ENCODE assay signal across 33 mouse cellular contexts in genomic region chr7:30968611-30969010, GRCm38 (mm10). TPM values are rescaled to one million over a fixed set of nuclear protein-coding genes. Genes with fewer than 3 reads are reported as not detected.
DNase-seq lines count a peak whose midpoint lies in the region; TF ChIP-seq lines count a peak whose summit lies in the region.
"Had no signal": no experiment of that assay in that cellular context is flagged by ENCODE, and none has a peak within 500 bp of the region (broad histone marks: within the 10 kb centered on the region; RNA-seq: fewer than 3 reads in every experiment).

No protein-coding gene starts in this region.

- H3K36me3 ChIP-seq in testis, adult 2 months (ENCODE audit: control insufficient read depth, insufficient read depth, low read length) = no peaks in the 10 kb centered on the region
- H3K36me3 ChIP-seq: embryonic facial prominence, embryonic 13.5 days; forebrain, embryonic 12.5 days; heart, embryonic 15.5 days; liver, embryonic 12.5 days; midbrain, embryonic 12.5 days had no signal

- peaks cover 15% of the 10 kb centered on the region for H3K4me1 ChIP-seq in testis, adult 2 months (ENCODE audit: control insufficient read depth, insufficient read depth, low read length)

- no peak for TF ChIP-seq CTCF in left cerebral cortex, adult 2 months (IDR thresholded peaks at IDR 0.05)
- TF ChIP-seq CTCF in testis, adult 2 months (IDR thresholded peaks at IDR 0.05; ENCODE audit: control insufficient read depth, insufficient read depth, insufficient replicate concordance, low read depth, low read length) = no peak

- no peak for DNase-seq in left cerebral cortex, adult 2 months (ENCODE audit: extremely low spot score in 1 of 2, low spot score in 2 of 2)
- no peak for DNase-seq in left cerebral cortex, postnatal 4 days
- DNase-seq in adrenal gland, adult 2 months = peak; percentile 89
- peak; percentile 65 for DNase-seq in adrenal gland, adult 8-10 months
- DNase-seq in lung, postnatal 25 days (ENCODE audit: low spot score) = no peak
- DNase-seq in cerebellum, postnatal 4 days (ENCODE audit: low spot score in 2 of 2) = no peak
- DNase-seq: cerebellum, adult 18-20 months; cerebellum, postnatal 14 days; embryo, embryonic 11 days; gastrocnemius, postnatal 36 days; kidney, adult 11 months; kidney, postnatal 4 days; lung, adult 18-20 months; lung, postnatal 10 days; right cerebral cortex, postnatal 4 days had no signal

- TF ChIP-seq POLR2A in testis, adult 2 months (IDR thresholded peaks at IDR 0.05; ENCODE audit: control insufficient read depth, low read depth, low read length) = 0 out of 2 replicates have a peak, but pooled peaks have one; percentile 20

- peak overlapping the region; percentile 55; the same call in 1 of the 2 replicates for H3K27ac ChIP-seq in left cerebral cortex, adult 2 months
- peak overlapping the region; percentile 70 for H3K27ac ChIP-seq in testis, adult 2 months (ENCODE audit: control insufficient read depth, insufficient read depth, low read depth, low read length)
- H3K27ac ChIP-seq: embryonic facial prominence, embryonic 13.5 days; forebrain, embryonic 12.5 days; heart, embryonic 15.5 days; hindbrain, embryonic 10.5 days; limb, embryonic 10.5 days; liver, embryonic 12.5 days; midbrain, embryonic 12.5 days had no signal

- intact Hi-C loops in left cerebral cortex, adult 2 months (cut with DNase I) = loop anchor here (5.0 kb wide), 1 partner anchor 64 kb away; no protein-coding TSS in a partner anchor
- intact Hi-C loops in left cerebral cortex, postnatal 4 days (cut with DNase I) = no loop called here

- H3K27me3 ChIP-seq in testis, adult 2 months (ENCODE audit: control insufficient read depth, insufficient read depth, low read length) = no peaks in the 10 kb centered on the region

- H3K4me3 ChIP-seq in left cerebral cortex, adult 2 months = no peak overlapping the region
- no peak overlapping the region for H3K4me3 ChIP-seq in testis, adult 2 months (ENCODE audit: control insufficient read depth, low read depth, low read length)
- H3K4me3 ChIP-seq: embryonic facial prominence, embryonic 13.5 days; erythroblast, embryonic 14.5 days; forebrain, embryonic 12.5 days; heart, embryonic 15.5 days; hindbrain, embryonic 10.5 days; limb, embryonic 10.5 days; liver, embryonic 12.5 days; midbrain, embryonic 12.5 days had no signal

RNA-seq across cellular contexts. Expression of gene Lsr, which starts 4.7 kb away (rescaled TPM):
- total RNA-seq in left cerebral cortex, adult 2 months (2021) = 10 to 100 TPM; 10.1 to 10.2 TPM
- 10 to 100 TPM; 12.5 to 12.8 TPM for total RNA-seq in left cerebral cortex, postnatal 4 days (2021)
- total RNA-seq in adrenal gland, adult 2 months (2021) = 10 to 100 TPM in 1 of 2 experiments, 1 to 10 TPM in 1; 9.2 to 13.7 TPM
- 17.5 and 24.0 TPM in 2 replicates for polyA plus RNA-seq in adrenal gland, adult 2 months (2012; rRNA removed)
- 10 to 100 TPM in 2 of 4 experiments, 1 to 10 TPM in 2; 4.1 to 36.6 (median 13.7) TPM for total RNA-seq in adrenal gland, adult 8-10 months (2022)
- polyA plus RNA-seq in testis, adult 2 months (2012; rRNA removed) = 24.4 and 30.2 TPM in 2 replicates
- total RNA-seq: MEL had no signal

RNA-seq across cellular contexts. Expression of gene Fam187b, which starts 5.0 kb away (rescaled TPM):
- total RNA-seq in left cerebral cortex, adult 2 months (2021) = under 1 TPM; 0.23 to 0.38 TPM
- total RNA-seq in left cerebral cortex, postnatal 4 days (2021) = under 1 TPM in 1 of 2 experiments, not detected in 1; 0.42 TPM
- total RNA-seq in adrenal gland, adult 2 months (2021) = under 1 TPM; 0.37 to 0.59 TPM
- 0.18 and 0.38 TPM in 2 replicates for polyA plus RNA-seq in adrenal gland, adult 2 months (2012; rRNA removed)
- total RNA-seq in adrenal gland, adult 8-10 months (2022) = 1 to 10 TPM in 2 of 4 experiments, under 1 TPM in 2; 0.38 to 2.2 (median 0.84) TPM
- polyA plus RNA-seq in testis, adult 2 months (2012; rRNA removed) = 524 and 525 TPM in 2 replicates
- total RNA-seq: gastrocnemius, postnatal 36 days; MEL; monocyte, adult 5-6 weeks had no signal
- polyA plus RNA-seq: C2C12; erythroblast, embryonic 14.5 days had no signal

RNA-seq across cellular contexts. Expression of gene Usf2, which starts 12.0 kb away (rescaled TPM):
- 100 to 1,000 TPM; 131 to 134 TPM for total RNA-seq in left cerebral cortex, adult 2 months (2021)
- 100 to 1,000 TPM in 1 of 2 experiments, 10 to 100 TPM in 1; 92.8 to 105 TPM for total RNA-seq in left cerebral cortex, postnatal 4 days (2021)
- 100 to 1,000 TPM; 146 to 166 TPM for total RNA-seq in adrenal gland, adult 2 months (2021)
- 376 and 393 TPM in 2 replicates for polyA plus RNA-seq in adrenal gland, adult 2 months (2012; rRNA removed)
- total RNA-seq in adrenal gland, adult 8-10 months (2022) = 100 to 1,000 TPM; 116 to 131 (median 127) TPM
- 27.0 and 31.3 TPM in 2 replicates for polyA plus RNA-seq in testis, adult 2 months (2012; rRNA removed)

RNA-seq across cellular contexts. Expression of gene Hamp, which starts 24.8 kb away (rescaled TPM):
- total RNA-seq in left cerebral cortex, adult 2 months (2021) = not detected
- total RNA-seq in left cerebral cortex, postnatal 4 days (2021) = not detected
- 10 to 100 TPM in 1 of 2 experiments, not detected in 1; 49.9 TPM for total RNA-seq in adrenal gland, adult 2 months (2021)
- polyA plus RNA-seq in adrenal gland, adult 2 months (2012; rRNA removed) = 63.2 and 115 TPM in 2 replicates
- 10 to 100 TPM in 1 of 4 experiments, 1 to 10 TPM in 1, under 1 TPM in 1, not detected in 1; 0.99 to 15.0 (median 1.0) TPM for total RNA-seq in adrenal gland, adult 8-10 months (2022)
- polyA plus RNA-seq in testis, adult 2 months (2012; rRNA removed) = not detected in 2 replicates
- total RNA-seq: gastrocnemius, postnatal 36 days; layer of hippocampus, postnatal 10 days; megakaryocyte progenitor cell, adult 5-6 weeks; MEL; monocyte, adult 5-6 weeks; neutrophil, adult 5-6 weeks had no signal
- polyA plus RNA-seq: C2C12; embryonic facial prominence, embryonic 13.5 days; erythroblast, embryonic 14.5 days; forebrain, embryonic 12.5 days; heart, embryonic 15.5 days; hindbrain, embryonic 10.5 days; kidney, embryonic 16.5 days; limb, embryonic 10.5 days; liver, embryonic 12.5 days; midbrain, embryonic 12.5 days had no signal

RNA-seq across cellular contexts. Expression of gene Hamp2, which starts 44.1 kb away (rescaled TPM):
- total RNA-seq in left cerebral cortex, adult 2 months (2021) = not detected
- not detected for total RNA-seq in left cerebral cortex, postnatal 4 days (2021)
- total RNA-seq in adrenal gland, adult 2 months (2021) = 10 to 100 TPM in 1 of 2 experiments, not detected in 1; 16.6 TPM
- polyA plus RNA-seq in adrenal gland, adult 2 months (2012; rRNA removed) = 2.6 and 17.4 TPM in 2 replicates
- total RNA-seq in adrenal gland, adult 8-10 months (2022) = 1 to 10 TPM in 3 of 4 experiments, not detected in 1; 1.3 to 4.2 (median 2.6) TPM
- polyA plus RNA-seq in testis, adult 2 months (2012; rRNA removed) = 0.38 and 1.5 TPM in 2 replicates
- total RNA-seq: gastrocnemius, postnatal 36 days; layer of hippocampus, postnatal 10 days; left cerebral cortex, adult 8-10 months; megakaryocyte progenitor cell, adult 5-6 weeks; MEL; monocyte, adult 5-6 weeks; neutrophil, adult 5-6 weeks had no signal
- polyA plus RNA-seq: C2C12; erythroblast, embryonic 14.5 days; forebrain, embryonic 12.5 days; heart, embryonic 15.5 days; hindbrain, embryonic 10.5 days; kidney, embryonic 16.5 days; limb, embryonic 10.5 days; liver, embryonic 12.5 days; midbrain, embryonic 12.5 days; stomach, embryonic 16.5 days had no signal

Comparison
In these comparisons a context has a peak if more than half of its experiments do, and no peak if none do; other contexts are left out.
1. DNase-seq: peak in adrenal gland, adult 2 months (single experiment) and adrenal gland, adult 8-10 months (single experiment); none in left cerebral cortex, adult 2 months (0 of 2), left cerebral cortex, postnatal 4 days (single experiment), lung, postnatal 25 days (single experiment) and cerebellum, postnatal 4 days (0 of 2).